Mouse (Mus musculus): Measurements from ENCODE around the gene Lsmem1.

Lsmem1 gene

DNA sequence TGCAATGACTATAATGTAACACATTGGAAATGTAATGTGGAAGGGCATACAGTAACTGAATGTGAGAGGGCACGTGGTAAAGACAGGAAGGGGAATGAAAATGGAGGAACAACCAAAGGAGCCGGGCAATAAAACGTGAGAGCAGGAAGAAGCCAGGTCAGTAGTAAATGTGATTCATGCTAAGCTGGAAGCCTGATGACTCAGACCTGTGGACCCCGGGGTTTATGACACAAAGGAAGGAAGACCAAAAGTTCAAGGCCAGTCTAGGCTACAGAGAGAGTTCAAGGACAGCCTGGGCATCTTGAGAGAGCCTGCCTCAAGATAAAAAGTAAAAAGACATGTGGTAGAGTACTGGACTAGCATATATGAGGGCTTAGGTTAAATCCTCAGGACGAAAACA, 52.8 kb downstream of the Lsmem1 start:
- in situ Hi-C loops (cut with MboI, MseI): no loop called here

DNA sequence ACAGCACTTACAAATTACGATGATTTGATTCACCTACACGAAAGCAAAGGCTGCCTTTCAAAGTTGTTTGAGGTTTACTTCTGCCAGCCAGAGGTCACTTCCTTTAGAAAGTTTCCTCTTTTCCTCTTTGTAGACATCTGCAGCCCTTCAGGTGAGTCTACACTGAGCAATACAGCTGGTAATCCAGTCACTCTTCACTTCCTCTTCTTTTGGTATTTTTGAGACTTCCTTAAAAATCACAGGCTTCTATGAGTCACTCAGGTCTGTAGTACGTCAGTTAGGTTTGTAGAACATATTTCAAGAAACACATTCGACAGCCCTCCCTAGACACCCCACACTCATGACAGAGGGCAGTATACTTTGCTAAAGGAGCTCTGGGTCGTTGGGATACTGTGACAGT, 58.6 kb downstream of the Lsmem1 start:
- in situ Hi-C loops (cut with MboI, MseI): no loop called here

DNA sequence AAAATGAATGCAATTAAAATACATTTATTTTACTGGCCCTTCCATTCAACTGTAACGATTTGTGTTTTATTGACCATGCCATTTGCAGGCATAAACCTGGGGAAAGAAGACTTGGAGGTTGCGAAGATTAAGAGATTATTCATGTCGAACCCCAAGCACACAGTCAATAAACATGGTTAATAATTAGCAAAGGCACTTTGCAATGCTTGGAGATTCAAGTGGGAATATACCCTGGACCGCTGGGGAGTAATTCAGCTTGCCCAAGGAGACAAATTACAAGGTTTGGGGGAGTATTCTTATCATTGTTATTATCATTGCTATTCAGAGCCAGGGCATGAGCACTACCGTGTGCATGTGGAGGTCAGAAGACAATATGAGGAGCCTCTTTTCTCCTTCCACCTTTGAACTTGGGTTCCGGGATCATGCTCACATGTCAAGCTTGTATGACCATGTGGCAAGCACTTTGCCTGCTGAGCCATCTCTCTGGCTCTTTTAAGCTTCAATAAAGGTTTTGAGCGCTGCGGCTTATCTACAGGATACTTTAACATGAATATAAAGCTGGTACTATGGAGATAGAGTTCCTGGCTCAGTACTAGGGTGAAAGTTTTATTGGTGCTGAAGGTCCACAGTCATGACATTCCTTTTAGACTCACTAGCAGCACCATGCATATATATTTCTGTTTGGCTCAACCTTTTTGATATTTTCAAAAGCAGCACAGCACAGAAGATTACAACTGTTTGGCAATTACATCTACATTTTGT, 59.6 kb downstream of the Lsmem1 start:
- in situ Hi-C loops (cut with MboI, MseI): no loop called here

DNA sequence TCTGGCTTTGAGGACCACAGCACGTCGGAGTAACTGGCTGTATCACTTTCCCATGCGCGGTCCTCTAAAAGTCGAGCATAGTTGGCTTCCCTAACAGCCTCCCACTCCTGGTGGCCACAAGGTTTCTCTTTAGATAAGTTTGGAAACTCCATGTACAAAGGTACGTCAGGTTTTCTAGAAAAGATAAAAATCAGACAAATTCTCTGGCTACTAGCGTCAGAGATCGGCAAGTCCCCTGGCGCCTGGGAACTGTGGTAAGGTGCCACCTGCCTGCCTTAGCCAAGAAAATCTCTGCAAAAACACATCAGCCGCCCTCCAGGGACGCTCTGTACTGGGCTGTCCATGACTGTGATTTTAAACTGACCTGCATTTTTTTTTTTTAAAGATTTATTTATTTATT, 64.8 kb downstream of the Lsmem1 start:
- in situ Hi-C loops (cut with MboI, MseI): no loop called here

DNA sequence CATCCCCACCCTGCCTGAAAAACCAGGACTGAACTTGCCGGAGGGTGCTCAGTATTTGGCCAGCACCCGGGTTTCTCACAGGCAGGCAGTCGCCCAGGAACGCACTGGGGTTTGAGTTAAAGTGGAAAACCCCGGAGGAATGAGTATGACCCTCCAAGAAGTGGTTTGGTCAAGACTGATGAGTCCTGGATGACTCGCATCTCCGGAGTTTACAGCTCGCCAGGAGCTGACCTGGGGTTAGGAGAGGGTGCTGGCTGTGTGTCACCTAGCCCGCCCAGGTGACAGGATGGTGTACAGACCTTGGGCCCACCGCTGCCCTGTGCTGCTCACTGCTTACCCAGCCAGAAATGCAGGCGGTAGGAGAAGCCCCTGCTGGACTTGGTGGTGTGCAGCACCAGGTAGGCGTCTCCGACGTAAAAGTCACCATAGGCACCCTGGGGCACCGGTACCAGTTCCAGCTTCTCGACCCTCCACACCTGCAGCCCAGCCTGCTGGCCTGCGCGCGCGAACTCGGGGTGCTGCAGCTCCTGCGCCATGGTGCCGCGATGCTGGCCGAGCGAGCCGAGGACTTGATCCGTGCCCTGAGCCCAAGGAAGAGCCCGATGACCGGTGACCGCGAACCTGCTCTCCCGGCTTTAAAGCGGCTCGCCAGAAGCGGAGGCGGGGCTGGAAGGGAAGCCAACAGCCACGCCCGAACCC, 65.6 kb downstream of the Lsmem1 start, which contains the start of gene Scin:
Scin (minus strand) TSS at position 656 of the 699 bp plus-strand sequence.
- in situ Hi-C loops (cut with MboI, MseI): no loop called here

DNA sequence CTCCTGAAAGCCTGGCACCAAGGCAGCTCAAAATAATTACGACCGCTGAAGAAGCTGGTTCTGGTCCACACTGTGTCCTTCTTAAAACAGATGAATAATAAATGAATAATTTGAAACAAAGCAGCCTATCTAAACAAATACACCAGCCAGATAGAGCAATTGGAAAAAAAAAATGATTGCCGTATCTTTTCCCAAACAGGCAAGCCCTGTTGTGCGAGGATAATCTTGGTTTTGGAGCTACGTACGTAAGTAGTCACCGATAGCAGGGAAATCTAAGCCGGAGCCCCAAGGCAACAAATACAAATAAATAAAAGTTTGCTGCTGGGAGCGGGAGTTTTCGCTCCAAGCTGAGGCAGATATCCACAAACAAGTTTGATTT, 66.1 kb downstream of the Lsmem1 start:
- in situ Hi-C loops (cut with MboI, MseI): no loop called here
